Mouse (Mus musculus) cerebellum, adult 2 months (tissue): ENCODE measurements around the gene Enpp4.

ENCODE experiments used
- CTCF ChIP-seq: fragments of 200-500 bp; IDR thresholded peaks from 2 replicates; pipeline ENCODE4 v1.5.1; 2011; ENCODE audit warnings: low read depth, mild to moderate bottlenecking, control low read depth, low read length, moderate library complexity, borderline replicate concordance; ENCODE audit not compliant: insufficient read depth
- POLR2A ChIP-seq: fragments of 200-500 bp; IDR thresholded peaks from 2 replicates; pipeline ENCODE4 v1.6.1; 2011; ENCODE audit warnings: low read length, control low read depth, borderline replicate concordance; ENCODE audit not compliant: insufficient read depth

DNA sequence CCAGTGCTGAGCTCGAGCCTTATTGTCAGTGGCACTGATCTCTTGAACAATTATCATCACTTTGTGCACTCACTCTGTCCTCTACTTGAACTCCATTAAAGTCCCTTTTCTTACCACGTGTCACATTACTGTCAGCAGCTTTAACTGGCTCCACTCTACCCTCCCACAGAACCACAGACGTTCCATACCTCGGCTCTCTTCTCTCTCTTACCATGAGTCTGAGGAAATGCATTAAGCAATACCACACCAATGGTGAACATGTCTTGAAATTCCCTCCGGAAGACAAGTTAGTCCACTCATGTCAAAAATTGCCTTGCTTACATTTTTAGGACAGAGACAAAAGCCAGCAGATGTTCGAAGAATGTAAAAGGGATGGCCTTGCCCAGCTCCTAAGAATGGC lies 36.7 kb downstream of the Enpp4 start:
- no peak for TF ChIP-seq POLR2A
- no peak for TF ChIP-seq CTCF
